Mouse (Mus musculus) thymus, postnatal 25 days (tissue): ENCODE measurements around the gene Rnf26.
"Not testable (repeated sequence)": the region's sequence is repeated elsewhere in the genome, so short reads cannot be mapped to it uniquely, and the experiment has no call there.

Experiments
- DNase-seq: peaks from one replicate; pipeline ENCODE4 v3.0.0; 2022

Gene Rnf26

GRCm38 (mm10) chr9:44125026-44125425 lies 11.7 kb upstream of the Rnf26 start:
- no peak for DNase-seq

- no peak for DNase-seq
Observed at GRCm38 (mm10) chr9:44124317-44124716, 11.0 kb upstream of the Rnf26 start.

GRCm38 (mm10) chr9:44119948-44120465 lies 6.7 kb upstream of the Rnf26 start:
- DNase-seq, result no peak

GRCm38 (mm10) chr9:44119011-44119410 lies 5.7 kb upstream of the Rnf26 start:
- DNase-seq, result peak; percentile 70

- DNase-seq, result no peak
Observed at GRCm38 (mm10) chr9:44116182-44116581, 2.9 kb upstream of the Rnf26 start.

GRCm38 (mm10) chr9:44115599-44115998 lies 2.3 kb upstream of the Rnf26 start:
- DNase-seq, result no peak

GRCm38 (mm10) chr9:44114453-44114852 lies 1.1 kb upstream of the Rnf26 start:
- no peak for DNase-seq

- DNase-seq, result not testable (repeated sequence)
Observed at GRCm38 (mm10) chr9:44111909-44112308, 1.4 kb downstream of the Rnf26 start.

GRCm38 (mm10) chr9:44109360-44110095 lies 3.8 kb downstream of the Rnf26 start:
- peak; percentile 80 for DNase-seq

- no peak for DNase-seq
Observed at GRCm38 (mm10) chr9:44108269-44109055, 4.9 kb downstream of the Rnf26 start.

- DNase-seq, result no peak
Observed at GRCm38 (mm10) chr9:44107557-44108179, 5.6 kb downstream of the Rnf26 start.

- DNase-seq, result no peak
Observed at GRCm38 (mm10) chr9:44107110-44107509, 6.2 kb downstream of the Rnf26 start, which contains the start of gene C1qtnf5. TSS of gene C1qtnf5 (plus strand) at chr9:44107245.

- DNase-seq, result no peak
Observed at GRCm38 (mm10) chr9:44106596-44106995, 6.7 kb downstream of the Rnf26 start.

GRCm38 (mm10) chr9:44106182-44106581 lies 7.1 kb downstream of the Rnf26 start:
- no peak for DNase-seq

- DNase-seq, result no peak
Observed at GRCm38 (mm10) chr9:44105781-44106180, 7.5 kb downstream of the Rnf26 start.

GRCm38 (mm10) chr9:44104881-44105280 lies 8.4 kb downstream of the Rnf26 start:
- no peak for DNase-seq

GRCm38 (mm10) chr9:44101490-44101889 lies 11.8 kb downstream of the Rnf26 start, which contains the start of gene Mfrp:
TSS of gene Mfrp (plus strand) at chr9:44101729.
- no peak for DNase-seq

GRCm38 (mm10) chr9:44096536-44096935 lies 16.8 kb downstream of the Rnf26 start:
- DNase-seq, result no peak

GRCm38 (mm10) chr9:44095781-44096180 lies 17.5 kb downstream of the Rnf26 start:
- DNase-seq, result no peak

GRCm38 (mm10) chr9:44094737-44095136 lies 18.6 kb downstream of the Rnf26 start:
- no peak for DNase-seq

- peak; percentile 91 for DNase-seq
Observed at GRCm38 (mm10) chr9:44093612-44094503, 19.5 kb downstream of the Rnf26 start.
